Mouse (Mus musculus) limb, embryonic 15.5 days (tissue): Measurements from ENCODE around the gene Ubfd1. TPM values are rescaled to one million over a fixed set of nuclear protein-coding genes. Genes with fewer than 3 reads are reported as not detected.
A peak's percentile ranks its signal among the peaks of the same experiment; 100 is the strongest.

Experiments
- ATAC-seq: fragments of 200-750 bp; cut with Nextera tagmentation; 2 replicates; pipeline ENCODE4 v1.8.0; 2017; ENCODE audit warnings: low read depth, moderate TSS enrichment; ENCODE audit not compliant: insufficient number of reproducible peaks, low FRiP score, low TSS enrichment
- H3K27ac ChIP-seq: fragments of 300-500 bp; sonication (generic); 2 replicates; pipeline ENCODE4 v1.5.1; 2015; ENCODE audit warnings: moderate library complexity, mild to moderate bottlenecking, inconsistent platforms
- H3K27me3 ChIP-seq: fragments of 300-500 bp; sonication (generic); 2 replicates; pipeline ENCODE4 v1.6.1; 2015; ENCODE audit warnings: inconsistent platforms
- H3K36me3 ChIP-seq: fragments of 300-500 bp; sonication (generic); 2 replicates; pipeline ENCODE4 v1.6.1; 2015; ENCODE audit warnings: inconsistent platforms
- H3K4me1 ChIP-seq: fragments of 300-500 bp; sonication (generic); 2 replicates; pipeline ENCODE4 v1.6.1; 2015; ENCODE audit warnings: inconsistent platforms
- H3K4me2 ChIP-seq: fragments of 300-500 bp; sonication (generic); 2 replicates; pipeline ENCODE4 v1.6.1; 2015; ENCODE audit warnings: mild to moderate bottlenecking, inconsistent platforms
- H3K4me3 ChIP-seq: fragments of 300-500 bp; sonication (generic); 2 replicates; pipeline ENCODE4 v1.5.1; 2015; ENCODE audit warnings: mild to moderate bottlenecking, inconsistent platforms
- H3K9ac ChIP-seq: fragments of 300-500 bp; sonication (generic); 2 replicates; pipeline ENCODE4 v1.6.1; 2015; ENCODE audit warnings: inconsistent platforms
- H3K9me3 ChIP-seq: fragments of 300-500 bp; sonication (generic); 2 replicates; pipeline ENCODE4 v1.6.1; 2016; ENCODE audit warnings: inconsistent platforms
- WGBS: fragments of 180-500 bp; shearing (Covaris S2); methylation state at CpG from one replicate; pipeline ENCODE4 v1.1.7; 2015; 5-methylcytosine and 5-hydroxymethylcytosine counted together
- polyA plus RNA-seq: library from polyadenylated mRNA; unstranded; fragments of >200 nt; fragmentation: Nextera tagmentation; extraction: Ambion mirVana; gene quantifications from 2 replicates; pipeline ENCODE4 v1.2.1, GENCODE M21; 2015

Ubfd1 gene
- 51.0 and 65.2 TPM in 2 replicates for polyA plus RNA-seq

- H3K27me3 ChIP-seq = no peaks in the 10 kb centered on the region
- WGBS = 0% methylated on average over 53 of the region's 60 CpGs
- no peaks in the 10 kb centered on the region for H3K9me3 ChIP-seq
- peak; percentile 98 for ATAC-seq
- H3K4me3 ChIP-seq = peak within 1 kb of the TSS; percentile 100
- H3K9ac ChIP-seq = peak within 1 kb of the TSS; percentile 99
- H3K27ac ChIP-seq = peak within 1 kb of the TSS; percentile 99
- peak within 1 kb of the TSS; percentile 67 for H3K4me2 ChIP-seq
- peaks cover 27% of the 10 kb centered on the region for H3K4me1 ChIP-seq
- H3K36me3 ChIP-seq = peaks cover 36% of the 10 kb centered on the region
These were observed at the start of gene Ubfd1, which contains the start of gene Ears2 for GRCm38 (mm10) chr7:122066945-122067516. Gene Ubfd1, plus strand, starts transcription at chr7:122067175. Gene Ears2, minus strand, starts transcription at chr7:122067263.

- H3K36me3 ChIP-seq = no peaks in the 10 kb centered on the region
- H3K9me3 ChIP-seq = no peaks in the 10 kb centered on the region
- no peaks in the 10 kb centered on the region for H3K27me3 ChIP-seq
- no peak overlapping the region for H3K27ac ChIP-seq
- no peak overlapping the region for H3K9ac ChIP-seq
- H3K4me1 ChIP-seq = peaks cover 48% of the 10 kb centered on the region
- WGBS = 71% methylated on average over 3 of the region's 3 CpGs
- H3K4me3 ChIP-seq = no peak overlapping the region
- no peak overlapping the region for H3K4me2 ChIP-seq
- no peak for ATAC-seq
These were observed 48.7 kb upstream of the Ubfd1 start for GRCm38 (mm10) chr7:122018247-122018646.

GRCm38 (mm10) chr7:122018978-122019377, 48.0 kb upstream of the Ubfd1 start:
- H3K27me3 ChIP-seq = no peaks in the 10 kb centered on the region
- H3K9ac ChIP-seq = no peak overlapping the region
- H3K4me3 ChIP-seq = peak overlapping the region; percentile 88
- no peaks in the 10 kb centered on the region for H3K9me3 ChIP-seq
- no peaks in the 10 kb centered on the region for H3K36me3 ChIP-seq
- no peak for ATAC-seq
- peak overlapping the region; percentile 64 for H3K4me2 ChIP-seq
- H3K4me1 ChIP-seq = peaks cover 48% of the 10 kb centered on the region
- WGBS = 84% methylated on average over 7 of the region's 7 CpGs
- no peak overlapping the region; the same call in 1 of the 2 replicates for H3K27ac ChIP-seq

- H3K27ac ChIP-seq = peak overlapping the region; percentile 89
- 2% methylated on average over 6 of the region's 6 CpGs for WGBS
- peak overlapping the region; percentile 88 for H3K4me3 ChIP-seq
- no peak for ATAC-seq
- peaks cover 38% of the 10 kb centered on the region for H3K4me1 ChIP-seq
- H3K9ac ChIP-seq = peak overlapping the region; percentile 84
- peak overlapping the region; percentile 64 for H3K4me2 ChIP-seq
- H3K9me3 ChIP-seq = no peaks in the 10 kb centered on the region
- H3K27me3 ChIP-seq = no peaks in the 10 kb centered on the region
- no peaks in the 10 kb centered on the region for H3K36me3 ChIP-seq
These were observed 46.7 kb upstream of the Ubfd1 start for GRCm38 (mm10) chr7:122020273-122020666.

GRCm38 (mm10) chr7:122020667-122021354, 46.2 kb upstream of the Ubfd1 start, which contains the start of gene Gga2:
Gene Gga2, minus strand, starts transcription at chr7:122021222.
- no peaks in the 10 kb centered on the region for H3K36me3 ChIP-seq
- H3K4me1 ChIP-seq = peaks cover 33% of the 10 kb centered on the region
- peak within 1 kb of the TSS; percentile 84 for H3K9ac ChIP-seq
- peak; percentile 83 for ATAC-seq
- H3K27ac ChIP-seq = peak within 1 kb of the TSS; percentile 89
- no peaks in the 10 kb centered on the region for H3K27me3 ChIP-seq
- under 1% methylated on average over 50 of the region's 50 CpGs for WGBS
- H3K9me3 ChIP-seq = no peaks in the 10 kb centered on the region
- peak within 1 kb of the TSS; percentile 88 for H3K4me3 ChIP-seq
- peak within 1 kb of the TSS; percentile 64 for H3K4me2 ChIP-seq

- Histone ChIP-seq H3K27ac (no peak overlapping the region), H3K36me3 (no peaks in the 10 kb centered on the region), H3K9me3 (no peaks in the 10 kb centered on the region), H3K4me2 (no peak overlapping the region), H3K4me1 (peaks cover 22% of the 10 kb centered on the region; the same call in 1 of the 2 replicates), H3K9ac (no peak overlapping the region), H3K27me3 (no peaks in the 10 kb centered on the region), H3K4me3 (no peak overlapping the region)
- WGBS = 98% methylated on average over 2 of the region's 2 CpGs
- ATAC-seq = no peak
These were observed 44.8 kb upstream of the Ubfd1 start for GRCm38 (mm10) chr7:122022131-122022530.

GRCm38 (mm10) chr7:122033371-122033770, 33.6 kb upstream of the Ubfd1 start:
- no peaks in the 10 kb centered on the region for H3K4me1 ChIP-seq
- WGBS = 57% methylated on average over 3 of the region's 3 CpGs
- H3K36me3 ChIP-seq = peaks cover 10% of the 10 kb centered on the region

GRCm38 (mm10) chr7:122034348-122034747, 32.6 kb upstream of the Ubfd1 start:
- Histone ChIP-seq H3K36me3 (peaks cover 20% of the 10 kb centered on the region), H3K4me3 (no peak overlapping the region), H3K9me3 (no peaks in the 10 kb centered on the region), H3K27me3 (no peaks in the 10 kb centered on the region), H3K4me1 (no peaks in the 10 kb centered on the region), H3K4me2 (no peak overlapping the region), H3K27ac (no peak overlapping the region), H3K9ac (no peak overlapping the region)
- no peak for ATAC-seq
- 35% methylated on average over 2 of the region's 2 CpGs for WGBS

More at GRCm38 (mm10) chr7:122033371-122033770, 33.6 kb upstream of the Ubfd1 start:
- Histone ChIP-seq H3K27ac (no peak overlapping the region), H3K4me3 (no peak overlapping the region), H3K9ac (no peak overlapping the region), H3K9me3 (no peaks in the 10 kb centered on the region), H3K4me2 (no peak overlapping the region), H3K27me3 (no peaks in the 10 kb centered on the region)
- ATAC-seq = no peak

- H3K27ac ChIP-seq = no peak overlapping the region
- no peaks in the 10 kb centered on the region for H3K27me3 ChIP-seq
- H3K36me3 ChIP-seq = peaks cover 56% of the 10 kb centered on the region
- WGBS = 85% methylated on average over 8 of the region's 8 CpGs
- H3K9me3 ChIP-seq = no peaks in the 10 kb centered on the region
- H3K9ac ChIP-seq = no peak overlapping the region
- no peaks in the 10 kb centered on the region for H3K4me1 ChIP-seq
- no peak overlapping the region for H3K4me3 ChIP-seq
- H3K4me2 ChIP-seq = no peak overlapping the region
- ATAC-seq = no peak
These were observed 22.9 kb upstream of the Ubfd1 start for GRCm38 (mm10) chr7:122044106-122044505.

- WGBS = 68% methylated on average over 4 of the region's 4 CpGs
- no peaks in the 10 kb centered on the region for H3K27me3 ChIP-seq
- no peak overlapping the region for H3K4me2 ChIP-seq
- H3K27ac ChIP-seq = no peak overlapping the region
- no peaks in the 10 kb centered on the region for H3K9me3 ChIP-seq
- H3K36me3 ChIP-seq = peaks cover 59% of the 10 kb centered on the region
- H3K4me1 ChIP-seq = no peaks in the 10 kb centered on the region
- H3K4me3 ChIP-seq = no peak overlapping the region
- ATAC-seq = no peak
- no peak overlapping the region for H3K9ac ChIP-seq
These were observed 21.8 kb upstream of the Ubfd1 start for GRCm38 (mm10) chr7:122045181-122045634.

- 97% methylated on average over 1 of the region's 1 CpGs for WGBS
- no peaks in the 10 kb centered on the region for H3K4me1 ChIP-seq
- ATAC-seq = no peak
- no peak overlapping the region for H3K4me3 ChIP-seq
- H3K9me3 ChIP-seq = no peaks in the 10 kb centered on the region
- no peaks in the 10 kb centered on the region for H3K27me3 ChIP-seq
- no peak overlapping the region for H3K4me2 ChIP-seq
- peaks cover 60% of the 10 kb centered on the region for H3K36me3 ChIP-seq
- H3K9ac ChIP-seq = no peak overlapping the region
- no peak overlapping the region for H3K27ac ChIP-seq
These were observed 21.3 kb upstream of the Ubfd1 start for GRCm38 (mm10) chr7:122045711-122046110.

GRCm38 (mm10) chr7:122046813-122047212, 20.2 kb upstream of the Ubfd1 start:
- no peak overlapping the region for H3K27ac ChIP-seq
- H3K9ac ChIP-seq = no peak overlapping the region
- H3K4me1 ChIP-seq = no peaks in the 10 kb centered on the region
- peaks cover 54% of the 10 kb centered on the region for H3K36me3 ChIP-seq
- H3K4me2 ChIP-seq = no peak overlapping the region
- ATAC-seq = no peak
- H3K27me3 ChIP-seq = no peaks in the 10 kb centered on the region
- no peaks in the 10 kb centered on the region for H3K9me3 ChIP-seq
- H3K4me3 ChIP-seq = no peak overlapping the region
- WGBS = 85% methylated on average over 2 of the region's 2 CpGs
